ENCODE assay signal across 8 mouse cellular contexts in the genomic region with DNA sequence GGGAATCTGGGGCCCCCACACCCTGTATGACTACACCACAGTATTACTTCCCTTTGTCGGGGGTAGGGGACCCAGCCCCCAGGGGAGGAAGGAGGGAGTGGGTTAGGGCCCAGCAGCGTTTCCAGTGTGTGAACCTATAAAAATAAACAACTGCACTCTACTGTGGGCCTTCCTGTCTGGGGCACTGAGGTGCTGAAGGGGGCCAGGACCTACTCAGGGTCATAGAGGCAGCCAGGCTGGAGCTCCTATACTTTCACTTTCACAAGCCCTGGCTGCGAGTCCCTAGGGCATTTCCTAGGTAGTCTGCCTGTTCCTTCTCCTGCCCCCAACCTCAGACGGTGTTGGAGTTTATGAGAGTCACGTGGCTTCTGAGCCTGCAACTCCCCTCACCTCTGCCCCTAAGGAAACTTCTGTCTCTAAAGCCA. TPM values are rescaled to one million over a fixed set of nuclear protein-coding genes. Genes with fewer than 3 reads are reported as not detected.
DNase-seq lines count a peak whose midpoint lies in the region; TF ChIP-seq lines count a peak whose summit lies in the region.
"Had no signal": no experiment of that assay in that cellular context is flagged by ENCODE, and none has a peak within 500 bp of the region (broad histone marks: within the 10 kb centered on the region; RNA-seq: fewer than 3 reads in every experiment).

No protein-coding gene starts in this region.

- no peaks in the 10 kb centered on the region for H3K9me3 ChIP-seq in MEL (replicated peaks; ENCODE audit: insufficient read depth, low read length)
- H3K9me3 ChIP-seq in midbrain, embryonic 10.5 days (replicated peaks), result no peaks in the 10 kb centered on the region
- H3K9me3 ChIP-seq: embryonic facial prominence, embryonic 13.5 days had no signal

- WGBS in midbrain, embryonic 10.5 days, result 68% methylated on average over 5 of the region's 5 CpGs

- no peak for TF ChIP-seq EP300 in MEL (IDR thresholded peaks at IDR 0.05; ENCODE audit: low read depth in 1 of 2, low read length in 2 of 2)

- TF ChIP-seq RAD21 in MEL (IDR thresholded peaks at IDR 0.05; ENCODE audit: low read depth, low read length), result no peak

- H3K36me3 ChIP-seq in MEL (ENCODE audit: control insufficient read depth in 1 of 2, insufficient read depth in 2 of 2, low read length in 2 of 2), result peaks cover 2 to 16% of the 10 kb centered on the region in 2 experiments; a peak in 3 of 4 replicates
- peaks cover 78% of the 10 kb centered on the region for H3K36me3 ChIP-seq in midbrain, embryonic 10.5 days

- no peak for TF ChIP-seq CTCF in MEL (IDR thresholded peaks at IDR 0.05 in 2 of 3, conservative IDR thresholded peaks at IDR 0.05 in 1 of 3; ENCODE audit: control insufficient read depth in 1 of 3, insufficient read depth in 1 of 3, low read depth in 2 of 3, low read length in 3 of 3, poor library complexity in 1 of 3, severe bottlenecking in 1 of 3)

- H3K4me3 ChIP-seq in MEL (ENCODE audit: control insufficient read depth in 1 of 2, insufficient read depth in 1 of 2, low read depth in 2 of 2, low read length in 2 of 2), result peak overlapping the region; percentile 34 to 54
- H3K4me3 ChIP-seq in midbrain, embryonic 10.5 days, result no peak overlapping the region
- H3K4me3 ChIP-seq: embryonic facial prominence, embryonic 13.5 days had no signal

- TF ChIP-seq POLR2A in MEL (IDR thresholded peaks at IDR 0.05; ENCODE audit: control insufficient read depth in 1 of 2, insufficient read depth in 1 of 2, low read depth in 1 of 2, low read length in 2 of 2, poor library complexity in 1 of 2), result 0 out of 4 replicates have a peak, but pooled peaks of 1 of the 2 experiments have one; percentile 11

- no peak for DNase-seq in MEL (ENCODE audit: low read depth, low spot score)
- peak; percentile 56 to 60 for DNase-seq in adrenal gland, postnatal 36 days
- DNase-seq in kidney, adult 11 months, result peak; percentile 63
- peak; percentile 60 for DNase-seq in lung, postnatal 36 days
- no peak for DNase-seq in frontal cortex, postnatal 14 days (ENCODE audit: low spot score in 2 of 2)
- DNase-seq in midbrain, embryonic 10.5 days (ENCODE audit: low spot score), result no peak
- no peak for DNase-seq in right cerebral cortex, postnatal 25 days

- peak overlapping the region; percentile 66 for H3K9ac ChIP-seq in MEL (ENCODE audit: control insufficient read depth, low read depth, low read length, poor library complexity, severe bottlenecking)

- H3K79me2 ChIP-seq in MEL (ENCODE audit: control insufficient read depth, insufficient read depth, low read length, poor library complexity), result peaks cover 2% of the 10 kb centered on the region; the same call in 1 of the 2 replicates

- peaks cover 13 to 20% of the 10 kb centered on the region in 2 experiments for H3K4me1 ChIP-seq in MEL (ENCODE audit: control insufficient read depth in 1 of 2, insufficient read depth in 2 of 2, low read length in 2 of 2)
- H3K4me1 ChIP-seq in midbrain, embryonic 10.5 days, result no peaks in the 10 kb centered on the region
- H3K4me1 ChIP-seq: embryonic facial prominence, embryonic 13.5 days had no signal

- H3K27ac ChIP-seq in MEL (ENCODE audit: control insufficient read depth, low read depth, low read length), result peak overlapping the region; percentile 88
- H3K27ac ChIP-seq in midbrain, embryonic 10.5 days (replicated peaks), result no peak overlapping the region
- H3K27ac ChIP-seq: embryonic facial prominence, embryonic 13.5 days had no signal

- no peaks in the 10 kb centered on the region for H3K27me3 ChIP-seq in MEL (ENCODE audit: control insufficient read depth in 1 of 2, insufficient read depth in 2 of 2, low read length in 2 of 2)
- no peaks in the 10 kb centered on the region for H3K27me3 ChIP-seq in midbrain, embryonic 10.5 days (ENCODE audit: low read depth, poor library complexity, severe bottlenecking)
- H3K27me3 ChIP-seq: embryonic facial prominence, embryonic 13.5 days had no signal

TF ChIP-seq in MEL, 35 proteins besides CTCF, POLR2A, EP300 and RAD21:
- no peak for TF ChIP-seq POLR2AphosphoS5 (IDR thresholded peaks at IDR 0.05; ENCODE audit: borderline replicate concordance, low read depth, low read length)
- TF ChIP-seq MXI1 (IDR thresholded peaks at IDR 0.05; ENCODE audit: low read depth, low read length), result peak; percentile 61; the same call in 1 of the 2 replicates
- no peak for TF ChIP-seq SMC3 (IDR thresholded peaks at IDR 0.05; ENCODE audit: low read depth, low read length)
- 0 out of 2 replicates have a peak, but pooled peaks have one; percentile 20 for TF ChIP-seq MAX (IDR thresholded peaks at IDR 0.05; ENCODE audit: low read length)
- 0 out of 4 replicates have a peak, but pooled peaks of 1 of the 2 experiments have one; percentile 21 for TF ChIP-seq USF2 (IDR thresholded peaks at IDR 0.05; ENCODE audit: borderline replicate concordance in 1 of 2, insufficient read depth in 1 of 2, low read depth in 1 of 2, low read length in 2 of 2)
- peak; percentile 82 for TF ChIP-seq USF1 (IDR thresholded peaks at IDR 0.05; ENCODE audit: low read depth, low read length)
- TF ChIP-seq HCFC1 (IDR thresholded peaks at IDR 0.05; ENCODE audit: low read depth, low read length), result 0 out of 2 replicates have a peak, but pooled peaks have one; percentile 9
- no peak for TF ChIP-seq TAL1 (IDR thresholded peaks at IDR 0.05; ENCODE audit: low read length)

RNA-seq across cellular contexts. Expression of gene Aip, which starts 11.8 kb away (rescaled TPM):
- total RNA-seq in MEL (2012; rRNA removed), result 37.8 and 40.0 TPM in 2 replicates
- polyA plus RNA-seq in MEL (2012; ENCODE audit: insufficient read depth in 1 of 2, insufficient read length in 2 of 2, low read depth in 1 of 2, low replicate concordance in 2 of 2, missing spikeins in 1 of 2), result 100 to 1,000 TPM in 1 of 2 experiments, not detected in 1; 101 TPM
- 100 to 1,000 TPM; 104 to 124 TPM for total RNA-seq in adrenal gland, postnatal 36 days (2021)
- polyA plus RNA-seq in midbrain, embryonic 10.5 days (2016; fragmentation: Nextera tagmentation; extraction: Ambion mirVana), result 60.6 and 61.7 TPM in 2 replicates

RNA-seq across cellular contexts. Expression of gene Pitpnm1, which starts 14.0 kb away (rescaled TPM):
- total RNA-seq in MEL (2012; rRNA removed), result 18.4 and 25.3 TPM in 2 replicates
- 10 to 100 TPM in 1 of 2 experiments, not detected in 1; 51.2 TPM for polyA plus RNA-seq in MEL (2012; ENCODE audit: insufficient read depth in 1 of 2, insufficient read length in 2 of 2, low read depth in 1 of 2, low replicate concordance in 2 of 2, missing spikeins in 1 of 2)
- total RNA-seq in adrenal gland, postnatal 36 days (2021), result 100 to 1,000 TPM in 1 of 2 experiments, 10 to 100 TPM in 1; 59.7 to 158 TPM
- 12.8 and 15.1 TPM in 2 replicates for polyA plus RNA-seq in midbrain, embryonic 10.5 days (2016; fragmentation: Nextera tagmentation; extraction: Ambion mirVana)

RNA-seq across cellular contexts. Expression of gene Cdk2ap2, which starts 16.8 kb away (rescaled TPM):
- total RNA-seq in MEL (2012; rRNA removed), result 53.4 and 53.5 TPM in 2 replicates
- polyA plus RNA-seq in MEL (2012; ENCODE audit: insufficient read depth in 1 of 2, insufficient read length in 2 of 2, low read depth in 1 of 2, low replicate concordance in 2 of 2, missing spikeins in 1 of 2), result 10 to 100 TPM in 1 of 2 experiments, not detected in 1; 97.6 TPM
- 100 to 1,000 TPM; 109 to 132 TPM for total RNA-seq in adrenal gland, postnatal 36 days (2021)
- 76.2 and 82.5 TPM in 2 replicates for polyA plus RNA-seq in midbrain, embryonic 10.5 days (2016; fragmentation: Nextera tagmentation; extraction: Ambion mirVana)

RNA-seq across cellular contexts. Expression of gene Gpr152, which starts 25.8 kb away (rescaled TPM):
- total RNA-seq in MEL (2012; rRNA removed), result not detected in 2 replicates
- polyA plus RNA-seq in MEL (2012; ENCODE audit: insufficient read depth in 1 of 2, insufficient read length in 2 of 2, low read depth in 1 of 2, low replicate concordance in 2 of 2, missing spikeins in 1 of 2), result under 1 TPM in 1 of 2 experiments, not detected in 1; 0.03 TPM
- total RNA-seq in adrenal gland, postnatal 36 days (2021), result under 1 TPM in 1 of 2 experiments, not detected in 1; 0.10 TPM
- polyA plus RNA-seq in midbrain, embryonic 10.5 days (2016; fragmentation: Nextera tagmentation; extraction: Ambion mirVana), result not detected in 2 replicates
- polyA plus RNA-seq: embryonic facial prominence, embryonic 13.5 days had no signal

RNA-seq across cellular contexts. Expression of gene Cabp4, which starts 30.0 kb away (rescaled TPM):
- total RNA-seq in MEL (2012; rRNA removed), result 0.08 and 0.13 TPM in 2 replicates
- polyA plus RNA-seq in MEL (2012; ENCODE audit: insufficient read depth in 1 of 2, insufficient read length in 2 of 2, low read depth in 1 of 2, low replicate concordance in 2 of 2, missing spikeins in 1 of 2), result under 1 TPM in 1 of 2 experiments, not detected in 1; 0.24 TPM
- under 1 TPM; 0.30 to 0.40 TPM for total RNA-seq in adrenal gland, postnatal 36 days (2021)
- polyA plus RNA-seq in midbrain, embryonic 10.5 days (2016; fragmentation: Nextera tagmentation; extraction: Ambion mirVana), result not detected in 2 replicates
- polyA plus RNA-seq: embryonic facial prominence, embryonic 13.5 days had no signal

Comparison
In these comparisons a context has a peak if more than half of its experiments do, and no peak if none do; other contexts are left out.
1. DNase-seq: peak in adrenal gland, postnatal 36 days (2 of 2), kidney, adult 11 months (single experiment) and lung, postnatal 36 days (single experiment); none in MEL (single experiment), frontal cortex, postnatal 14 days (0 of 2), midbrain, embryonic 10.5 days (single experiment) and right cerebral cortex, postnatal 25 days (single experiment).